Mouse (Mus musculus) spleen, postnatal 0 days (tissue): ENCODE measurements around the gene Olfr733. TPM values are rescaled to one million over a fixed set of nuclear protein-coding genes. Genes with fewer than 3 reads are reported as not detected.

ENCODE experiments used
- polyA plus RNA-seq: library from polyadenylated mRNA; unstranded; fragments of >200 nt; fragmentation: Nextera tagmentation; extraction: Ambion mirVana; gene quantifications from 2 replicates; pipeline ENCODE4 v1.2.1, GENCODE M21; 2015

Gene Olfr733
- polyA plus RNA-seq: not detected in 2 replicates

GRCm38 (mm10) chr14:50301422-50301821, at the start of gene Olfr733:
TSS of gene Olfr733 (minus strand) at chr14:50301522.

DNA sequence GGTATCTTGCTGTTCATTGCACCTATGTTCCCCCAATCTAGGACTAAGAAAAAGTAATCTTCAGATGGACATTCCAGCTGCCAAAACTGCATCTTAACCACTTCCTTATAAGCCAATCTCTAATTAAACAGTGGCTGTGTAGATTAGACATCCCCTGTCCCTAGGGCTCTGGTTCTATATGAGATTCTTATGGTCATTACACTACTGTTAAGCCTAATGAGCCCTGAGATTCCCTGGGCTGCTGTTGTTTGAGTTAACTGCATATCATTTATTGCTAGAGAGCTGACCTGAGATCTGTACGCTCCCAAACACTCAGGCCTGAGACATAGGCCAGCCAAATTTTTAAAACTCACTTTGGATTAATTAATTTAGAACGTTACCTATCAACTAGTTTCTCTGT, 47.5 kb upstream of the Olfr733 start, which contains the start of gene Olfr735:
Olfr735 (minus strand) TSS at position 77 of the 400 bp plus-strand sequence.

DNA sequence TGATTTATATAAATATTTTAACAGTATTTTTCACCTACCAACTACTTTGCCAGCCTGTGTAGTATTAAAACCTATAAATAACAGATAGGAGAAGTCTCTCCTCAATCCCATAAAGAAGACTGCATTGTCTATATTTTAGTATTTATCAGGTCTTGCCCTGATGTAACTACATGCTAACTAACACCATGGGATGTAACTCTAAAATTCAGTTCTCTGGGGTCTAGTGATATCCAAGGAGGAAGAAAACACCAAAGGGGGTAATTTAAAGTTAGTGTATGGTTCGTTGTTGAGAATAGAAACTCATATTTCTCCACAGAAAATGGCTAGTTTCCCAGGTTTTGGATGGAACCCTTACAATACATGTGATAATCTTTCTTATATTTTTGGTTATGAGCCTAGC, 25.3 kb upstream of the Olfr733 start, which contains the start of gene Olfr734:
Olfr734 (minus strand) TSS at position 101 of the 400 bp plus-strand sequence.

DNA sequence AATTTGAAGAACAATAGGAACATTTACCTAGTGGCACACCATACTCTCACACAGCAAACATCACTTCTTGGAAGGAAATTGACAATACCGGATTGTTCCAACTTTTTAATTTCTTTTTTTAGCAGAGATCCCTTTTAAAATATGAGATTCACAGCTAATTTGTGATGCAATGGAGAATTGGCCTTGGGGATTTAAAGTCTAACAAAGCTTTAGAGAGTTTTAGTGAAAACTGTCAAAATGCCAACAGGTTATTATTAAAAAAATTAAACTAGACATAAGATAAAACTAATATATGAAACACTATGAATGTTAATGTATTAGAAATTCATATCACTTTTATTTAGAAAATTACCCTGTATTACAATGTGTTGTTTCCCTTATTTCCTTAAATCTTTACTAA, 17.2 kb downstream of the Olfr733 start, which contains the start of gene Olfr732:
Olfr732 (minus strand) TSS at position 101 of the 400 bp plus-strand sequence.

Other genes with a start within 250 kb of the Olfr733 start
- gene Olfr726, start 210.6 kb downstream of the Olfr733 start, polyA plus RNA-seq: not detected in 2 replicates
- gene Olfr727, start 178.3 kb downstream of the Olfr733 start, polyA plus RNA-seq: not detected in 2 replicates
- gene Olfr728, start 158.8 kb downstream of the Olfr733 start, polyA plus RNA-seq: not detected in 2 replicates
- gene Olfr729, start 148.6 kb downstream of the Olfr733 start, polyA plus RNA-seq: not detected in 2 replicates
- gene Olfr730, start 113.3 kb downstream of the Olfr733 start, polyA plus RNA-seq: not detected in 2 replicates
- not detected in 2 replicates for gene Olfr731, start 59.7 kb downstream of the Olfr733 start, polyA plus RNA-seq
- not detected in 2 replicates for gene Olfr732, start 17.3 kb downstream of the Olfr733 start, polyA plus RNA-seq
- not detected in 2 replicates for gene Olfr734, start 25.2 kb upstream of the Olfr733 start, polyA plus RNA-seq
- not detected in 2 replicates for gene Olfr735, start 47.4 kb upstream of the Olfr733 start, polyA plus RNA-seq
- gene Tlr11, start 56.4 kb upstream of the Olfr733 start, polyA plus RNA-seq: 0.20 and 0.44 TPM in 2 replicates
- not detected in 2 replicates for gene Olfr736, start 79.6 kb upstream of the Olfr733 start, polyA plus RNA-seq
- gene Olfr738, start 106.0 kb upstream of the Olfr733 start, polyA plus RNA-seq: not detected in 2 replicates
- gene Olfr739, start 117.1 kb upstream of the Olfr733 start, polyA plus RNA-seq: not detected in 2 replicates
- gene Olfr740, start 144.0 kb upstream of the Olfr733 start, polyA plus RNA-seq: not detected in 2 replicates
- not detected in 2 replicates for gene Olfr741, start 171.2 kb upstream of the Olfr733 start, polyA plus RNA-seq
- gene Olfr742, start 202.1 kb upstream of the Olfr733 start, polyA plus RNA-seq: not detected in 2 replicates
- gene Olfr743, start 220.3 kb upstream of the Olfr733 start, polyA plus RNA-seq: not detected in 2 replicates